25 mouse cellular contexts compared by ENCODE assay signal in genomic region chr2:57264912-57265311, GRCm38 (mm10).
"Had no signal": no experiment of that assay in that cellular context is flagged by ENCODE, and none has a peak within 500 bp of the region (broad histone marks: within the 10 kb centered on the region; RNA-seq: fewer than 3 reads in every experiment).

No protein-coding gene starts in this region.

- H3K4me2 ChIP-seq: heart, embryonic 12.5 days; hindbrain, embryonic 12.5 days; hindbrain, embryonic 14.5 days; intestine, embryonic 15.5 days; kidney, embryonic 15.5 days; limb, embryonic 12.5 days; liver, embryonic 11.5 days; liver, embryonic 13.5 days had no signal

- H3K36me3 ChIP-seq: heart, embryonic 12.5 days; hindbrain, embryonic 10.5 days; hindbrain, embryonic 12.5 days; intestine, embryonic 15.5 days; kidney, embryonic 15.5 days; limb, embryonic 10.5 days; liver, embryonic 13.5 days had no signal

- H3K4me1 ChIP-seq: hindbrain, embryonic 12.5 days; intestine, embryonic 15.5 days; liver, embryonic 13.5 days had no signal

- H3K4me3 ChIP-seq: heart, adult 2 months; heart, embryonic 12.5 days; hindbrain, embryonic 10.5 days; hindbrain, embryonic 12.5 days; intestine, embryonic 15.5 days; kidney, embryonic 15.5 days; left cerebral cortex, adult 2 months; limb, embryonic 10.5 days; limb, embryonic 12.5 days; liver, embryonic 13.5 days had no signal

- H3K27me3 ChIP-seq: heart, embryonic 12.5 days; hindbrain, embryonic 12.5 days; intestine, embryonic 15.5 days; kidney, embryonic 15.5 days; limb, embryonic 12.5 days; liver, embryonic 13.5 days had no signal

- H3K27ac ChIP-seq: heart, adult 2 months; hindbrain, embryonic 10.5 days; hindbrain, embryonic 12.5 days; hindbrain, embryonic 14.5 days; intestine, embryonic 15.5 days; kidney, embryonic 15.5 days; kidney, postnatal 0 days; left cerebral cortex, adult 2 months; limb, embryonic 10.5 days; limb, embryonic 12.5 days; liver, embryonic 13.5 days had no signal

- ATAC-seq: hindbrain, embryonic 16.5 days; inflammation-experienced regulatory T-cells, adult 6 months; intestine, embryonic 15.5 days had no signal

- H3K9ac ChIP-seq: heart, embryonic 12.5 days; hindbrain, embryonic 12.5 days; hindbrain, embryonic 14.5 days; intestine, embryonic 15.5 days; kidney, embryonic 15.5 days; limb, embryonic 12.5 days; liver, embryonic 13.5 days had no signal

- H3K9me3 ChIP-seq: heart, embryonic 12.5 days; hindbrain, embryonic 10.5 days; hindbrain, embryonic 12.5 days; intestine, embryonic 15.5 days; kidney, embryonic 15.5 days; limb, embryonic 10.5 days; limb, embryonic 12.5 days; liver, embryonic 13.5 days had no signal

- DNase-seq: gastrocnemius, postnatal 10 days; gastrocnemius, postnatal 25 days; heart, adult 2 months; heart, postnatal 10 days; heart, postnatal 4 days; kidney, adult 11 months; kidney, adult 2 months; kidney, adult 9 months; kidney, postnatal 14 days; kidney, postnatal 36 days; liver; liver, embryonic 13.5 days had no signal
